Mouse (Mus musculus) lung, embryonic 16.5 days (tissue): ENCODE results near the gene Snca. TPM values are rescaled to one million over a fixed set of nuclear protein-coding genes. Genes with fewer than 3 reads are reported as not detected.
"Not testable (repeated sequence)": the region's sequence is repeated elsewhere in the genome, so short reads cannot be mapped to it uniquely, and the experiment has no call there.

ENCODE experiments used
- ATAC-seq: fragments of 200-750 bp; cut with Nextera tagmentation; 2 replicates; pipeline ENCODE4 v1.8.0; 2017; ENCODE audit warnings: low read depth, mild to moderate bottlenecking, moderate library complexity
- H3K27ac ChIP-seq: fragments of 300-500 bp; sonication (generic); 2 replicates; pipeline ENCODE4 v1.5.1; 2014; ENCODE audit warnings: mild to moderate bottlenecking, control low read depth, low read length
- H3K27me3 ChIP-seq: fragments of 300-500 bp; sonication (generic); 2 replicates; pipeline ENCODE4 v1.6.1; 2014; ENCODE audit warnings: low read depth, low read length, mixed read lengths; ENCODE audit not compliant: control insufficient read depth, insufficient read depth
- H3K36me3 ChIP-seq: fragments of 300-500 bp; sonication (generic); 2 replicates; pipeline ENCODE4 v1.6.1; 2014; ENCODE audit warnings: low read length; ENCODE audit not compliant: control insufficient read depth, insufficient read depth
- H3K4me1 ChIP-seq: fragments of 300-500 bp; sonication (generic); replicated peaks from 2 replicates; pipeline ENCODE4 v1.6.1; 2014; ENCODE audit warnings: low read length, mixed read lengths; ENCODE audit not compliant: control insufficient read depth, insufficient read depth
- H3K4me2 ChIP-seq: fragments of 300-500 bp; sonication (generic); 2 replicates; pipeline ENCODE4 v1.6.1; 2014; ENCODE audit warnings: low read depth, low read length, control low read depth
- H3K4me3 ChIP-seq: fragments of 300-500 bp; sonication (generic); 2 replicates; pipeline ENCODE4 v1.5.1; 2014; ENCODE audit warnings: mild to moderate bottlenecking, low read length, control low read depth
- H3K9ac ChIP-seq: fragments of 300-500 bp; sonication (generic); 2 replicates; pipeline ENCODE4 v1.6.1; 2014; ENCODE audit warnings: low read length, control low read depth
- H3K9me3 ChIP-seq: fragments of 300-500 bp; sonication (generic); 2 replicates; pipeline ENCODE4 v1.6.1; 2016; ENCODE audit warnings: low read length; ENCODE audit not compliant: control insufficient read depth
- WGBS: fragments of 180-500 bp; shearing (Covaris S2); extraction: QIAGEN DNeasy Blood & Tissue Kit; methylation state at CpG from one replicate; pipeline ENCODE4 v1.1.7; 2014; 5-methylcytosine and 5-hydroxymethylcytosine counted together
- polyA plus RNA-seq: library from polyadenylated mRNA; unstranded; fragments of >200 nt; fragmentation: Nextera tagmentation; extraction: Ambion mirVana; gene quantifications from 2 replicates; pipeline ENCODE4 v1.2.1, GENCODE M21; 2015

Gene Snca
- polyA plus RNA-seq, 1 experiment from 2014 or later = 46.7 TPM

DNA sequence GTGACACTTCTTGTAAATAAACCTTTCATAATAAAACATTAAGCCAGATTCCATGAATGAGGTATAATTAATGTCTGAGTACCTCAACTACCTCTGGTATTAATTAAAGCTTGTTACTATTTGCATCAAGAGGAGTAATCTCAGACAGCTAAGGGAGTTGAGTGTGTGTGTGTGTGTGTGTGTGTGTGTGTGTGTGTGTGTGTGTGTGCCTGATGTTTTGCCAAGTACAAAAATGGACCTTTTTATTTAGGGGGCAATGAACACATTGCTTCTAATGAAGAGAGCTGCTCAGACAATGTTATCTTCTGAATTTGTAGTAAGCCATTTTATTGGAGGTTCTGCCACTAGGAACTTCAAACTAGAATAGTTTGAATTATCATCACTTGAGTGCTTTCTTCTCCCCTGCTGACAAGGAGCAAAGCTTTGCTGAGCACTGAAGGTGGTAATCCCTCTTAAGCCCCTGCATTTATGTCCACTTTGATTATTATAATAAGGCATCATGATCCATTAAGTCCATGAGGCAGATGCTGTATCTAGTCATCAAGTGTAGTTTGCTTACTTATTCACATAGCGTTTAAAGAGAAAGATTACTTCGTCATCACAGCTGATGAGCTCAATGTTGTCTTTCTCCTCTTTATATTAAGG lies 88.1 kb downstream of the Snca start:
- Histone ChIP-seq H3K4me3 (no peak overlapping the region), H3K27me3 (no peaks in the 10 kb centered on the region), H3K27ac (no peak overlapping the region), H3K9me3 (no peaks in the 10 kb centered on the region), H3K4me1 (no peaks in the 10 kb centered on the region), H3K4me2 (no peak overlapping the region), H3K36me3 (no peaks in the 10 kb centered on the region), H3K9ac (no peak overlapping the region)
- ATAC-seq = no peak
- WGBS = 82% methylated on average over 2 of the region's 2 CpGs

DNA sequence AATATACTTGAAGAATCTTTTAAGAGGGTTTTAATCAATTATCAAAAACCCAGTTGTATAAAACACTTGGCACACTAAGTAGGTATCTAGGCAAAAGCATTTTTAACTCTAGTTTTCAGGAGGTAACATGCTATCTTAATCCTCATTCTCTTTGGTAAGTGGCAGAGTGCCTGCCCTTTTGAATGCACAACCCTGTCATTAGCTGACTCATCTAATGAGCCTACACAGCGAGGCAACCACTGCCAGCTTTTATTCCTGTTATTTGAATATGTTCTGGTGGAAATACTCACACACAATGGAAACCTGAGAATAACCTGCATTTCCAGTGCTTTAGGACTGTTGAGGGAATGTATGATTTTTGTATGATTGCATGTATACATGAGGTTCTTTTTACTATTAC lies 89.9 kb downstream of the Snca start:
- H3K4me2 ChIP-seq = no peak overlapping the region
- no peaks in the 10 kb centered on the region for H3K36me3 ChIP-seq
- 58% methylated on average over 1 of the region's 1 CpGs for WGBS
- H3K9me3 ChIP-seq = no peaks in the 10 kb centered on the region
- no peak overlapping the region for H3K27ac ChIP-seq
- no peak overlapping the region for H3K9ac ChIP-seq
- no peak overlapping the region for H3K4me3 ChIP-seq
- no peaks in the 10 kb centered on the region for H3K27me3 ChIP-seq
- no peaks in the 10 kb centered on the region for H3K4me1 ChIP-seq
- no peak for ATAC-seq

DNA sequence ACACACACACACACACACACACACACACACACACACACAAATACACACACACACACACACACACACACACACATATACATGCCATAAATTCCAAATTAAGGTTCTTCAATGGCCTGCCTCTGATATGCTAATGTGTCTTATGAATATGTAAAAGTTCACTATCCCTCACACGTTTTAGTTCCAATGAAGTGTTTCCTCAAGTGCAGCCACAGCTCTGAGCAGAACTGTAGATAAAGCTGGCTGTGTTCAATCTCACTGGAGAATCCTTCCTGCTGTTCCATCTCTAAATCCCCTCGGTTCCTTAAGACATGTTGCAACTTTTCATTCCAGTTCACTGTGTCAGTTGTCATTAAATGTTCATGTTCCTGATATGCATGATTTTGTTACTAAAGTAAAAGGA lies 98.5 kb downstream of the Snca start:
- H3K27me3 ChIP-seq = no peaks in the 10 kb centered on the region
- no peak for ATAC-seq
- H3K9ac ChIP-seq = no peak overlapping the region
- no peak overlapping the region for H3K4me3 ChIP-seq
- no peaks in the 10 kb centered on the region for H3K4me1 ChIP-seq
- no peak overlapping the region for H3K27ac ChIP-seq
- H3K9me3 ChIP-seq = no peaks in the 10 kb centered on the region
- H3K36me3 ChIP-seq = no peaks in the 10 kb centered on the region
- no peak overlapping the region for H3K4me2 ChIP-seq
- 51% methylated on average over 2 of the region's 2 CpGs for WGBS

DNA sequence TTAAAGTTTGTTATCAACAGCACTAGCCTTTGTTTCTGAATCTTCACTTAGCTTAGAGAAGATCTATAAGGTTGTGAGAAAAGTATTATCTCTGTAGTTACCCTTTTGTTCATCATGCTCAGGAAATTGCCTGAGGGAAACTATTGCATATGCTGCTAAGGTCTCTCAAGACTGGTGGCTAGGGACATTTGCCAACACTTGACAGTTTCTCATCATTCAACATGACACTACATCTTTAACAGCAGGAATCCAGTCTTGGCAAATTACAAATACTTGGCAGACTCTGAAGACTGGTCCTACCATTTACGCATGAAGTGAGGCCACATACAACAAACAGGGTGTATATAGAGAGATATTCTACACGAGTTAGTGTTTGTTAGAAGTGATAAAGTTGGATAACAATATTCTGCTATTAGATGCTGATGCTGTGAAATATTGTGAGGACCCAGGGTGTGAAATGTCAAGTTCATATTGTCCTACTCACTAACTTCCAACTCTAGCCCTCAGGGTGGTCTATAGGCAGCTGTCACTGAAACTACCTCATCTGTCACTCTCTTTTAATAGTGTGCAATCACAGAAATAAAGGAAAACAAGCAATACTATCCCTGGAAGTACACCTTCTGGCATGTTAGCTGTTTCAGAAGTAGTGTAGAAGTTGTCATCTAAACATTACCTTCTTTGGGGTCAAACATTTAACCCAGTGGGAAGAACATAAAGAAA lies 105.4 kb downstream of the Snca start:
- Histone ChIP-seq H3K4me1 (no peaks in the 10 kb centered on the region), H3K4me2 (no peak overlapping the region), H3K9me3 (no peaks in the 10 kb centered on the region), H3K9ac (no peak overlapping the region), H3K36me3 (no peaks in the 10 kb centered on the region), H3K27ac (no peak overlapping the region), H3K27me3 (no peaks in the 10 kb centered on the region), H3K4me3 (no peak overlapping the region)
- ATAC-seq = no peak
- WGBS = 48% methylated on average over 2 of the region's 2 CpGs

DNA sequence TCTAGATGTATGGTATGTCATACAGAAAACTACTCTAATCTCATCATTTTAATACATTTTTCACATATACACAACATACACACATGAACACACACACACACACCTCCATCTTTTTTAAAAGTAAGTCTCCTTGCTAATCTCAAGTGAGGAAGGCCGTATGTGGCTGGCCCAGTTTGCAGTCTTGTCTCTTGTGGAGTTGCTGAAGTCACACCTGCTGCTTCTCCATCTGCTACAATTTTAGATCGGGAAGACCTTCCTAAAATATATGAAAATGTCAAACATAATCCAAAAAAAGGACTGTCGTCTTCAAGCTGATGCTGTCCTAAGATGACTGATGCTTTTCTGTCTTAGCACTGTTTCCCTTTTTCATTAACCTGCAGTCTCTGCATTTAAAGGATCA lies 112.1 kb downstream of the Snca start:
- no peak for ATAC-seq
- WGBS = 73% methylated on average over 3 of the region's 3 CpGs
- Histone ChIP-seq H3K4me3 (no peak overlapping the region), H3K9ac (no peak overlapping the region), H3K9me3 (no peaks in the 10 kb centered on the region), H3K27ac (no peak overlapping the region), H3K4me1 (no peaks in the 10 kb centered on the region), H3K27me3 (no peaks in the 10 kb centered on the region), H3K4me2 (no peak overlapping the region), H3K36me3 (no peaks in the 10 kb centered on the region)

DNA sequence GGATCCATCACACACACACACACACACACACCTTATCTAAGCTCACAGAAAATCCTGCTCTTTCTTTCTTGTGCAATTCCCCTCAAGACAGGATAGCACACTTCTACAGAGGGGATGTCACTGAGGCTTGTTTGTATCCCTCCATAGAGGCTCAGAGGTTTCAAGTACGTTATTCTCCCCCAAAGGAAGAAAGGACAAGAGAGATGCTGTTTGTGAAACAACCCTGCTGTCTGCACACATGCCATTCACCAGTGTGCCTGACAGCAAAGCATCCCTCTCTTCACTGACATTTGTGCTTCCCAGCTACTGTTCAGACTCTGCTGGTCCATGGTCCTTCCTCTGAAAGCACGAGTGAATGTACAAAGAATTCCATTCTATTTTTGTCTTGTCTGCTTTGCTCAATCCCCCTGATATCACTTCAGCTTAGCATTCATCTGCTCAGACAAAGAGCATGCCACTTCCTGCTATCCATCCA lies 119.6 kb downstream of the Snca start:
- Histone ChIP-seq H3K9me3 (no peaks in the 10 kb centered on the region), H3K4me1 (no peaks in the 10 kb centered on the region), H3K4me3 (no peak overlapping the region), H3K4me2 (no peak overlapping the region), H3K9ac (no peak overlapping the region), H3K27ac (no peak overlapping the region), H3K27me3 (no peaks in the 10 kb centered on the region), H3K36me3 (no peaks in the 10 kb centered on the region)
- ATAC-seq = no peak
- WGBS = 9% methylated on average over 2 of the region's 2 CpGs

DNA sequence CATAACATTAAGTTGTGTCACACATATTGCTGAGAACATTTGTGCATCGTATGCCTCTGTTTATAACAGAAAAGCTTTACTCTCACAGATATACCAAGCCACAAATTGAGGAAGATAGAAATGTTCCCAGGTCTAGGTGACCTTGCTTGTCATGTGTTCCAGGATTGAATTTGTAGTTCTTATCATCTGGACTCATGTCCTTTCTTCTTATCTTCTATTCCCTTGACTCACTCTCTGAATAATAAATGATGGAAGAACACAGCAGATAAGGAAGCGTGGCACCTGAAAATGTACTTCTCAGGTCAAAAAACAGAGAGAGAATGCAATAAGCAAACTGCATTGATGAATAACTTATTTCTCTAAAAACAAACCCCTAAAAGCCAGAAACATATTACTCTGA lies 131.6 kb downstream of the Snca start:
- Histone ChIP-seq H3K4me1 (no peaks in the 10 kb centered on the region), H3K9me3 (no peaks in the 10 kb centered on the region), H3K27me3 (no peaks in the 10 kb centered on the region), H3K9ac (no peak overlapping the region), H3K4me2 (no peak overlapping the region), H3K27ac (no peak overlapping the region), H3K36me3 (no peaks in the 10 kb centered on the region), H3K4me3 (no peak overlapping the region)
- WGBS = 64% methylated on average over 2 of the region's 2 CpGs
- no peak for ATAC-seq

DNA sequence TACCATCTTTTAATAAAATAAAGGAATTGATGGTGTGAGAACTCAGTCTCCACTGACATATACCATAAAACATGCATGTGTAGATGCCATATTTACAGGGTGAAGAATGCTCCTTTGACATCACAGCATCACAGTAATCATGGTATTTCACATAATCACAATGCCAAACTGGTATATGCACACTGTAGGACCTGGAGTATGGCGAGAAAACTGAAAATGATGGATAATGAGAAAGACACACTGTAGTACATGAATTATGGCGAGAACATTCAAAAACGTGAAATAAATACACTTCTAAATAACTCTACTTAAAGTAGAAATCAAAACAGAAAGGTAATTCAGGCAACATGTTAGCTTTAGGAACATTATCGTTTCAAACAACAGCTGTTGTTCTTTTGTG lies 142.6 kb downstream of the Snca start:
- not testable (repeated sequence) for H3K4me1 ChIP-seq, H3K9ac ChIP-seq, H3K9me3 ChIP-seq, H3K27me3 ChIP-seq, ATAC-seq, H3K27ac ChIP-seq, H3K4me2 ChIP-seq, H3K4me3 ChIP-seq, H3K36me3 ChIP-seq
- WGBS = 78% methylated on average over 4 of the region's 4 CpGs

DNA sequence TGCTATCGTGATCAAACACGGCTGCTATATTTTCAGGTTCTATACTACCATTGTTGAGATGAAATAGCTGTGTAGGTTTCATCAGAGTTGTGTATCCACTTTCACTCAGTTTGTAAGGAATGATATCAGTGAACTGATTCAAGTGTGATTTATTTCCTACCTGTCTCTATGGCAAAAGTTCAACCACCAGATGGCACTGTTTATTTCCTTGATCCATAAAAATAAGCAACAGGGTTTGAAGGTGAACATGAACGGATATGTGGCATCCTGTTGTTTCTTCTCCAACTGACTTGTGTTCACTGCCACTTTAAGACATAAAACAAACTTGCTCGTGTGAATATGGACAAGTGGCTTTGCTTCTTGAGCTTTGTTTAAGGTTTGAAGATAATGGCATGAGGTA lies 147.4 kb downstream of the Snca start:
- 26% methylated on average over 4 of the region's 4 CpGs for WGBS
- ATAC-seq = no peak

More for the DNA sequence above, 147.4 kb downstream of the Snca start:
- H3K9me3 ChIP-seq = no peaks in the 10 kb centered on the region
- H3K4me2 ChIP-seq = no peak overlapping the region
- H3K9ac ChIP-seq = no peak overlapping the region
- H3K4me1 ChIP-seq = no peaks in the 10 kb centered on the region
- no peak overlapping the region for H3K27ac ChIP-seq
- H3K36me3 ChIP-seq = no peaks in the 10 kb centered on the region
- no peak overlapping the region for H3K4me3 ChIP-seq
- H3K27me3 ChIP-seq = no peaks in the 10 kb centered on the region
